ENCODE assay signal across 8 mouse cellular contexts in the genomic region with DNA sequence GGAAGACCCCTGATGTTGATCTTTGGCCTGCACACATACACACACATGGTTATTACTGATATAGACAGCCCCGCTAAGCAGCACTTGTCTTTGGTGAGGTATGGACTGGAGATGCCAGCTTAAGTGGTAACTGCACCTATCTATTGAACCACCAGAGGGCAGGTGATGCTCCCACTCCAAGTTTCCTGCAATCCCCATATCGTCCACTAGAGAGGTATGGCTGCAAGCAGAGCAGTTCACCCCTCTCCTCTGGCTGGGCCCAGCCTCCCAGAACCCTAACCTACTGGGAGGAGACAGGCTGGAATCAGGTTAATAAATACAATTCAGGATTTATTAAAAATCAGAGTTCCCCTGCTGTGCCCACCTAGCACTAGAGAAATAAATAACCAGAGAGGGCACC. TPM values are rescaled to one million over a fixed set of nuclear protein-coding genes. Genes with fewer than 3 reads are reported as not detected.
DNase-seq lines count a peak whose midpoint lies in the region; ATAC-seq lines count a peak whose summit lies in the region.

No protein-coding gene starts in this region.

- no peak overlapping the region for H3K9ac ChIP-seq in hindbrain, embryonic 12.5 days

- no peak overlapping the region for H3K4me2 ChIP-seq in hindbrain, embryonic 12.5 days (replicated peaks)

- H3K4me1 ChIP-seq in hindbrain, embryonic 12.5 days, result peaks cover 33% of the 10 kb centered on the region

- peak; percentile 23; the same call in 1 of the 2 replicates for ATAC-seq in hindbrain, embryonic 12.5 days (ENCODE audit: low FRiP score)

- H3K27me3 ChIP-seq in hindbrain, embryonic 12.5 days, result no peaks in the 10 kb centered on the region

- 35% methylated on average over 2 of the region's 2 CpGs for WGBS in hindbrain, embryonic 12.5 days

- peaks cover 82% of the 10 kb centered on the region for H3K36me3 ChIP-seq in hindbrain, embryonic 12.5 days

- H3K27ac ChIP-seq in hindbrain, embryonic 12.5 days, result no peak overlapping the region

- peak; percentile 72 for DNase-seq in MEL-GATA-1-ER (ENCODE audit: extremely low read depth, low read depth)
- peak; percentile 80 to 82 for DNase-seq in cerebellum, adult 18-20 months
- peak; percentile 91 for DNase-seq in forelimb bud, embryonic 11.5 days (ENCODE audit: low read depth, low spot score)
- peak; percentile 81 for DNase-seq in layer of hippocampus, adult 9-11 months
- peak; percentile 86 for DNase-seq in lung, postnatal 14 days
- DNase-seq in retina, adult 2 months (ENCODE audit: low read depth, low spot score), result peak; percentile 67
- peak; percentile 77 for DNase-seq in thymus, postnatal 4 days

- no peak overlapping the region for H3K4me3 ChIP-seq in hindbrain, embryonic 12.5 days

- H3K9me3 ChIP-seq in hindbrain, embryonic 12.5 days (replicated peaks), result no peaks in the 10 kb centered on the region

RNA-seq across cellular contexts. Expression of gene Traf4, which starts 6.3 kb away (rescaled TPM):
- 149 and 152 TPM in 2 replicates for polyA plus RNA-seq in hindbrain, embryonic 12.5 days (2016; fragmentation: Nextera tagmentation; extraction: Ambion mirVana)

RNA-seq across cellular contexts. Expression of gene Nek8, which starts 17.4 kb away (rescaled TPM):
- polyA plus RNA-seq in hindbrain, embryonic 12.5 days (2016; fragmentation: Nextera tagmentation; extraction: Ambion mirVana), result 10.7 and 12.9 TPM in 2 replicates

RNA-seq across cellular contexts. Expression of gene Tlcd1, which starts 17.4 kb away (rescaled TPM):
- polyA plus RNA-seq in hindbrain, embryonic 12.5 days (2016; fragmentation: Nextera tagmentation; extraction: Ambion mirVana), result 9.4 and 10.2 TPM in 2 replicates

RNA-seq across cellular contexts. Expression of gene Rpl23a, which starts 24.3 kb away (rescaled TPM):
- 894 and 983 TPM in 2 replicates for polyA plus RNA-seq in hindbrain, embryonic 12.5 days (2016; fragmentation: Nextera tagmentation; extraction: Ambion mirVana)

RNA-seq across cellular contexts. Expression of gene Rab34, which starts 29.1 kb away (rescaled TPM):
- 75.2 and 81.0 TPM in 2 replicates for polyA plus RNA-seq in hindbrain, embryonic 12.5 days (2016; fragmentation: Nextera tagmentation; extraction: Ambion mirVana)
